Mouse (Mus musculus): ENCODE data around the gene Nxpe4. TPM values are rescaled to one million over a fixed set of nuclear protein-coding genes. Genes with fewer than 3 reads are reported as not detected.
A peak's percentile ranks its signal among the peaks of the same experiment; 100 is the strongest.

Gene Nxpe4
- polyA plus RNA-seq, 1 experiment from 2014 or later: 7.8 TPM

DNA sequence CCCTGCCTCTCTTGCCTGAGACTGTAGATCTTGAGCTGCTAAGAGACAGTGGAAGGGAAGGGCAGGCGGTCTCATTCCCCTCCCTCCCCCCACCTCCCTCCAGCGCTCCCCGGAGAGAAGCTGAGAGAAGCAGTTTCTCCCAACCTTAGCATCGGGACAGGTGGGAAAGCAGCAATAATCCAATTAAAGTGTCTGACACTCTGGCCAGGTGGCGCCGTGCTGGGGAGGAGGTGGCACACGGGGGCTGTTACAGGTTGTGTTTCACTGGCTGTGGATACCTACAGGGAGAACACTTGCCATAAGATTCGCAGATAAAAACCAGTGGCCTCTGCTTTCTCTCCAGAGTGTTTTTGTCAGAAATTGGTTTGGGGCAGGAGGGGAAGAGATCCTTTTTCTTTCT is 90.4 kb downstream of the Nxpe4 start:
- ATAC-seq (ENCODE audit: low FRiP score, low TSS enrichment): no peak
- H3K36me3 ChIP-seq (ENCODE audit: control insufficient read depth, insufficient read depth, low read length): no peaks in the 10 kb centered on the region
- H3K4me3 ChIP-seq (ENCODE audit: low read length): no peak overlapping the region

DNA sequence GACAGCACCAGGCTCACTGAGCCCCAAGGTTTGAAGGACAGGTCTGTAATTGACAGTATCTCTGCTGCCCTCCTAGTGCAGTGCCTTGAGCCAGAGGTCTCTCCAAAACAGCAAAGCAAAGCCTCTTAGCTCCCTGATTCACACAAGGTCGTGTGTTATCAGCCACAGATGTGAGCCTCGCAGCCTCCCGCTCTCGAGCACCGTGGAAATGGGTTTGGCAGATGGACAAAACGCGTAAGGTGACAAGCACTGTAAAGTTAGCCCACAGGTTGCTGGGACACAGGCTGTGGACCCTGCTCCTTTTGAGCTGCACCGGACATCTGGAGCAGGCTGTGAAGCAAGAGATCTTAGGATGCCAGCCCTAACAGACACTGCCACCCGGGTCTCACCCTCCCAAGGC is 95.2 kb downstream of the Nxpe4 start:
- Histone ChIP-seq H3K4me1 (ENCODE audit: control insufficient read depth, insufficient read depth, low read length) (no peaks in the 10 kb centered on the region), H3K27ac (ENCODE audit: low read depth, low read length) (no peak overlapping the region), H3K4me2 (replicated peaks; ENCODE audit: low read depth, low read length) (no peak overlapping the region), H3K9me3 (ENCODE audit: control insufficient read depth, low read length) (no peaks in the 10 kb centered on the region), H3K36me3 (ENCODE audit: control insufficient read depth, insufficient read depth, low read length) (no peaks in the 10 kb centered on the region), H3K9ac (ENCODE audit: low read depth, low read length) (no peak overlapping the region), H3K4me3 (ENCODE audit: low read length) (no peak overlapping the region), H3K27me3 (ENCODE audit: control insufficient read depth, insufficient read depth, low read length) (0 out of 2 replicates have a peak, but pooled peaks cover 4% of the 10 kb centered on the region)
- 69% methylated on average over 9 of the region's 9 CpGs for WGBS
- ATAC-seq (ENCODE audit: low FRiP score, low TSS enrichment): no peak

More for the DNA sequence above, 90.4 kb downstream of the Nxpe4 start:
- H3K9ac ChIP-seq (ENCODE audit: low read depth, low read length): no peak overlapping the region
- 0 out of 2 replicates have a peak, but pooled peaks cover 4% of the 10 kb centered on the region for H3K27me3 ChIP-seq (ENCODE audit: control insufficient read depth, insufficient read depth, low read length)
- 0 out of 2 replicates have a peak overlapping the region, but pooled peaks have one; percentile 4 for H3K4me2 ChIP-seq (replicated peaks; ENCODE audit: low read depth, low read length)
- 5% methylated on average over 8 of the region's 8 CpGs for WGBS
- no peak overlapping the region for H3K27ac ChIP-seq (ENCODE audit: low read depth, low read length)
- H3K4me1 ChIP-seq (ENCODE audit: control insufficient read depth, insufficient read depth, low read length): no peaks in the 10 kb centered on the region
- H3K9me3 ChIP-seq (ENCODE audit: control insufficient read depth, low read length): no peaks in the 10 kb centered on the region

GRCm38 (mm10) chr9:48257741-48258423 is 96.1 kb downstream of the Nxpe4 start:
- H3K9ac ChIP-seq (ENCODE audit: low read depth, low read length): no peak overlapping the region
- WGBS: 47% methylated on average over 12 of the region's 12 CpGs
- H3K27me3 ChIP-seq (ENCODE audit: control insufficient read depth, insufficient read depth, low read length): 0 out of 2 replicates have a peak, but pooled peaks cover 2% of the 10 kb centered on the region
- no peak overlapping the region for H3K4me3 ChIP-seq (ENCODE audit: low read length)
- no peaks in the 10 kb centered on the region for H3K4me1 ChIP-seq (ENCODE audit: control insufficient read depth, insufficient read depth, low read length)
- H3K36me3 ChIP-seq (ENCODE audit: control insufficient read depth, insufficient read depth, low read length): no peaks in the 10 kb centered on the region
- no peak for ATAC-seq (ENCODE audit: low FRiP score, low TSS enrichment)
- H3K27ac ChIP-seq (ENCODE audit: low read depth, low read length): no peak overlapping the region
- H3K9me3 ChIP-seq (ENCODE audit: control insufficient read depth, low read length): no peaks in the 10 kb centered on the region
- H3K4me2 ChIP-seq (replicated peaks; ENCODE audit: low read depth, low read length): no peak overlapping the region

- Histone ChIP-seq H3K4me1 (ENCODE audit: control insufficient read depth, insufficient read depth, low read length) (no peaks in the 10 kb centered on the region), H3K36me3 (ENCODE audit: control insufficient read depth, insufficient read depth, low read length) (no peaks in the 10 kb centered on the region), H3K9ac (ENCODE audit: low read depth, low read length) (no peak overlapping the region), H3K4me2 (replicated peaks; ENCODE audit: low read depth, low read length) (no peak overlapping the region), H3K27me3 (ENCODE audit: control insufficient read depth, insufficient read depth, low read length) (no peaks in the 10 kb centered on the region), H3K9me3 (ENCODE audit: control insufficient read depth, low read length) (no peaks in the 10 kb centered on the region), H3K27ac (ENCODE audit: low read depth, low read length) (no peak overlapping the region), H3K4me3 (ENCODE audit: low read length) (no peak overlapping the region)
- no peak for ATAC-seq (ENCODE audit: low FRiP score, low TSS enrichment)
- 87% methylated on average over 6 of the region's 6 CpGs for WGBS
These were observed 102.8 kb downstream of the Nxpe4 start for GRCm38 (mm10) chr9:48264616-48265015.

DNA sequence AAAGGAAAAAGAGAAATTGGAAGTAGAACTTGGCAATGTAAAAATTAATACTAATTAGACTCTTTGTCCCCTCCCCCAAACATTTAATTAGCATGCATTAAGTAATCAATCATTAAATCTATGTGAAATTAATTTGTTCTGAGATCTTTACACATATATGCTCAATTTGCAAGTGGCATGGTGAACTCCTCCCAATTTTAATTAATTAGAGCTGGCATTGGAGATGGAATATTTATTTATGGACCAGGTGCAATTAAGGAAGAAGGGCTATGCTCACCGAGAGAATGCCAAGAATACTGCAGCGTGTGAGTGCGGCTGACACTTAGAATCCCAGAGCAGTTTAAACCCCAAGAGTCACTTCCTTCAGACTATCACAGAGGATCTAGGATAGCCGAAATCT is 103.7 kb downstream of the Nxpe4 start:
- no peak overlapping the region for H3K4me3 ChIP-seq (ENCODE audit: low read length)
- WGBS: 83% methylated on average over 4 of the region's 4 CpGs
- no peaks in the 10 kb centered on the region for H3K36me3 ChIP-seq (ENCODE audit: control insufficient read depth, insufficient read depth, low read length)
- H3K27me3 ChIP-seq (ENCODE audit: control insufficient read depth, insufficient read depth, low read length): no peaks in the 10 kb centered on the region
- H3K9ac ChIP-seq (ENCODE audit: low read depth, low read length): no peak overlapping the region
- no peaks in the 10 kb centered on the region for H3K9me3 ChIP-seq (ENCODE audit: control insufficient read depth, low read length)
- H3K4me2 ChIP-seq (replicated peaks; ENCODE audit: low read depth, low read length): no peak overlapping the region
- no peaks in the 10 kb centered on the region for H3K4me1 ChIP-seq (ENCODE audit: control insufficient read depth, insufficient read depth, low read length)
- H3K27ac ChIP-seq (ENCODE audit: low read depth, low read length): no peak overlapping the region
- no peak for ATAC-seq (ENCODE audit: low FRiP score, low TSS enrichment)

DNA sequence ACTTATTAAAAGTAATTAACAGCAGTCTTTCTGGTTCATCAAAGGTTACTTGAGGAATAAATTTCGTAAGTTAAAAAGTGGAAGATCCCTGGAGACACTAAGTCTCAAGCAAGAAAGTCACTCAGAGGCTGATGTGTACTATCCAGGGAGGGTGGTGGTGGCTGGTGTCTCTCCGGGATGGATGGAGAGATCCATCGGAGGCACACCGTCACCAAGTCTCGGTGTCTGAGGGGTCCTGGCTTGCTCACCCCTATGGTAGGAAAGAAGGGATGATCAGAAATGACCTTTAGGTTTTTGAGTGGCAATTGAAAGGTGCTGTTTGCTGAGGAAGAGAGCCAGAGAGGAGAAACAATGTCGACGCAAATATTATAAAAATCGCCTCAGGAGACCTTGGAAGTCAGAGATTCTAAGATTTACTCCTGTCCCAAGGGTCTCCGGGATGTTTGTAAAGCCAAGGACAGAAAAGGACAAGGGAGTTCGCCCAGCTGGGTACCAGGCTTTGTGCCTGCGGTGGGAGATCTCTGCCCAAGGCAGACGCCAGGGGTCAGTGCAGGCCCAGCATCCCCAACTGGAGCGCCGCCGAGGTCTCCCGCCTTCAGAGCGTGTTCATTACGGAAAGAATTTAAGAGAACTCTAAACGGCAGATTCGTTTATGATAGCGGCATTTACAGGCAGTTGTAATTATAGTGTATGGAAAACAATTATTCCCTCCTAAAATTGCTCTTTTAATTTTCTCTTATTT is 104.6 kb downstream of the Nxpe4 start:
- Histone ChIP-seq H3K4me3 (ENCODE audit: low read length) (peak overlapping the region; percentile 49), H3K4me1 (ENCODE audit: control insufficient read depth, insufficient read depth, low read length) (no peaks in the 10 kb centered on the region), H3K9ac (ENCODE audit: low read depth, low read length) (peak overlapping the region; percentile 42; the same call in 1 of the 2 replicates), H3K27ac (ENCODE audit: low read depth, low read length) (no peak overlapping the region), H3K36me3 (ENCODE audit: control insufficient read depth, insufficient read depth, low read length) (no peaks in the 10 kb centered on the region), H3K9me3 (ENCODE audit: control insufficient read depth, low read length) (no peaks in the 10 kb centered on the region), H3K4me2 (replicated peaks; ENCODE audit: low read depth, low read length) (peak overlapping the region; percentile 88), H3K27me3 (ENCODE audit: control insufficient read depth, insufficient read depth, low read length) (no peaks in the 10 kb centered on the region)
- 14% methylated on average over 21 of the region's 21 CpGs for WGBS
- ATAC-seq (ENCODE audit: low FRiP score, low TSS enrichment): peak; percentile 93

- Histone ChIP-seq H3K36me3 (ENCODE audit: control insufficient read depth, insufficient read depth, low read length) (no peaks in the 10 kb centered on the region), H3K27me3 (ENCODE audit: control insufficient read depth, insufficient read depth, low read length) (no peaks in the 10 kb centered on the region), H3K4me3 (ENCODE audit: low read length) (peak overlapping the region; percentile 49), H3K4me2 (replicated peaks; ENCODE audit: low read depth, low read length) (peak overlapping the region; percentile 88), H3K9ac (ENCODE audit: low read depth, low read length) (peak overlapping the region; percentile 42; the same call in 1 of the 2 replicates), H3K9me3 (ENCODE audit: control insufficient read depth, low read length) (no peaks in the 10 kb centered on the region), H3K27ac (ENCODE audit: low read depth, low read length) (peak overlapping the region; percentile 10; the same call in 1 of the 2 replicates), H3K4me1 (ENCODE audit: control insufficient read depth, insufficient read depth, low read length) (no peaks in the 10 kb centered on the region)
- peak; percentile 96 for ATAC-seq (ENCODE audit: low FRiP score, low TSS enrichment)
- WGBS: under 1% methylated on average over 16 of the region's 16 CpGs
These were observed 105.2 kb downstream of the Nxpe4 start for GRCm38 (mm10) chr9:48267028-48267441.

DNA sequence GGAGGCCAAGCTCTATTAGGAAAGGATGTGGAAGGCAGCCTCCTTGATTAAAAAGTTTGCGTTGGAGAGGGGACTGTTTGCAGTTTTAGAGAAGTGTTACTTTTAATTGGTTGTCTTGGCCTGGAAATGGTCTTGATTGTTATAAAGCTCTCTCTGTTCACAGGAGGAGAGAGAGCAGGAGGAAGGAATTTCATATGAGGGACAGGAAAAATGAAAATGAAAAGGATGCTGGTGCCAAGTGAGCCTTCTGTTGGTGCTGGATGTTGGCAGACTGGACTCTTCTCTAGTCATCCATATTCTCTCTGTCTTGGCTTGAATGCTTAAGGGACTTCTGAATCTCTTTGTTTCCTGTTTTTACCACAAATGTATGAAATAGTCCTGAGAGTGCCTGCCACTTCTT is 106.1 kb downstream of the Nxpe4 start:
- H3K4me2 ChIP-seq (replicated peaks; ENCODE audit: low read depth, low read length): no peak overlapping the region
- 40% methylated on average over 1 of the region's 1 CpGs for WGBS
- no peaks in the 10 kb centered on the region for H3K9me3 ChIP-seq (ENCODE audit: control insufficient read depth, low read length)
- no peaks in the 10 kb centered on the region for H3K27me3 ChIP-seq (ENCODE audit: control insufficient read depth, insufficient read depth, low read length)
- H3K36me3 ChIP-seq (ENCODE audit: control insufficient read depth, insufficient read depth, low read length): no peaks in the 10 kb centered on the region
- no peak overlapping the region for H3K4me3 ChIP-seq (ENCODE audit: low read length)
- H3K27ac ChIP-seq (ENCODE audit: low read depth, low read length): no peak overlapping the region
- H3K4me1 ChIP-seq (ENCODE audit: control insufficient read depth, insufficient read depth, low read length): no peaks in the 10 kb centered on the region
- H3K9ac ChIP-seq (ENCODE audit: low read depth, low read length): no peak overlapping the region
- ATAC-seq (ENCODE audit: low FRiP score, low TSS enrichment): no peak

DNA sequence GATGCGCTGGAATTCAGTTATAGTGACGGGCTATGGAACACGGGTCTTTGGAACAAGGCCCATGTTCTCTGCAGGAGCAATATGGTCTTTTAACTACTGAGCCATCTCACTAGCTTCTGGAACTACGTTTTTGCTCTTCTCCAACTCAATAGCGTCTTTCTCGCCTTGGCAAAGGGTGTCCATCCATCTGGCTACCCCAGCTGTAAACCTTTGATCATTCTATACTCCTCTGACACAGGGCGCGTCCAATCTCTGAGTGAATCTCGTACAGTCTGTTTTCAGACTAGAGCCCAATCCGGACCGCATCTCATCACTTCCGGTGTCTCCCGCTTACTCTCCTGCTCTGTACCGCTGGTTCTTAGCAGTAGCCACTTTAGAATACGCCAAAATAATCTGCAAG is 115.0 kb downstream of the Nxpe4 start:
- no peak overlapping the region for H3K9ac ChIP-seq (ENCODE audit: low read depth, low read length)
- no peak for ATAC-seq (ENCODE audit: low FRiP score, low TSS enrichment)
- H3K27ac ChIP-seq (ENCODE audit: low read depth, low read length): no peak overlapping the region
- no peaks in the 10 kb centered on the region for H3K4me1 ChIP-seq (ENCODE audit: control insufficient read depth, insufficient read depth, low read length)
- no peaks in the 10 kb centered on the region for H3K36me3 ChIP-seq (ENCODE audit: control insufficient read depth, insufficient read depth, low read length)
- WGBS: 91% methylated on average over 15 of the region's 15 CpGs
- H3K27me3 ChIP-seq (ENCODE audit: control insufficient read depth, insufficient read depth, low read length): no peaks in the 10 kb centered on the region
- no peak overlapping the region for H3K4me2 ChIP-seq (replicated peaks; ENCODE audit: low read depth, low read length)
- H3K9me3 ChIP-seq (ENCODE audit: control insufficient read depth, low read length): no peaks in the 10 kb centered on the region
- no peak overlapping the region for H3K4me3 ChIP-seq (ENCODE audit: low read length)
